Mouse (Mus musculus) fat pad, adult 2 months (tissue): Measurements from ENCODE around the gene Epb41l5.

Experiments used
- DNase-seq: peaks from one replicate; pipeline ENCODE4 v3.0.0-alpha.2; 2011; ENCODE audit warnings: low read depth, low spot score; ENCODE audit errors: extremely low read depth

Epb41l5 gene

DNA sequence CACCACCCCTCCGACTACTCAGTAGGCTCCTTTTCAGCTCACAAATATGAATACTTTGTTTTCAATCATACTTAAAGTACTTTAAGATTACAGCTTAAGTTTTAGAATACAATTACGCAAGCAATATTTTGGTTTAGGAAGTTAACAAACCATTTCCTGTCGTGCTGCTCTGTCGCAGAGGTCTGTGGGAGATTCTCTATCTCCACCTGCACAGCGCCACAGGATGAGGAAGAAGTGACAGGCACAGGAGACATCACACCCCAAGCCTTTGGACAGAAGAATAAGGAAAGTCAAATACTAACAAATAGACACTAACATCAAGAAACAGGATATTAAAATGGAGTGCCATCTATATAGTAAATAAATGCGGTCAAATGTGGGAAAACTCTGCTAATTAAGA lies 49.9 kb downstream of the Epb41l5 start:
- no peak for DNase-seq

DNA sequence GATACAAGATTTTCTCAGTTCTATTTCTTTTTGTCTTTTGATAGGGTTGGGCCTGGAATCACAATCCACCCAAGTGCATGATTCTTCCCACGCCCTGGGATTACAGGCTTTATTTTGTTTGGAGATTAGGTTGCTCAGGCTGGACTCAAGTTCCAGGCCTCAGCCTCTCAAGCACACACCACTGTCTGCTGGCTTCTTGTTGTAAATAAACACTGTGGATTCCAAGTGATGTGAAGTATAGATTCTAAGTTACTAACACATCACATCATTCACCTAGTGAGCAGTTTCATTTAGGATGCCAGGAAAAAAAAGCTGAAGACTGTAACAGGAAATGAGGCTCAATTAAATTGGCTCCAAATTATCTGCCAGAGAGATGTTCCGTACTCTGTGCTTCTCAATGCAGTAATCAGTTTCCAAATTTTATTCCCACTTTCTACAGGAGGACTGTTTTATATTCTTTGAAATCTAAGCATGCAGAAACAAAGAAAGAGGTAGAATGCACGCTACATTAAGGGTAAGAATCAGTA lies 51.8 kb downstream of the Epb41l5 start:
- no peak for DNase-seq

DNA sequence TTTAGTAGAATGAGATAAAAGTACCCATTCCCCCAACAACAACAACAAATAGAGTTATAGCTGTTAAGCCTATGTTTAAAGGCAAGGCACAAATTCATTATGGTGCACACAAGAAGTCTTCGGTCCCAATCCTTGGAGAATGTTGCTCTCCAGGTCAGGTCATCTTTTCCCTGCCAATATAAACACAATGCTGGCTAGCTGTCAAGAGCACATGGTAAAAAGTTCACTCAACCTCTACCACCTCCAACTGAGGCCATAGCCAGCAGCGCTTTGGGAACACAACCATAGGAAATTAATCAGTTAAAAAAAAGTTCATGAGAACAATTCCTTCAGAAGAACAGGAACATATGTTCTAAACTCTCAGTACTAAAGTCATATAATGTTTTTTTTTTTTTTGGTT lies 58.8 kb downstream of the Epb41l5 start:
- peak; percentile 43 for DNase-seq

DNA sequence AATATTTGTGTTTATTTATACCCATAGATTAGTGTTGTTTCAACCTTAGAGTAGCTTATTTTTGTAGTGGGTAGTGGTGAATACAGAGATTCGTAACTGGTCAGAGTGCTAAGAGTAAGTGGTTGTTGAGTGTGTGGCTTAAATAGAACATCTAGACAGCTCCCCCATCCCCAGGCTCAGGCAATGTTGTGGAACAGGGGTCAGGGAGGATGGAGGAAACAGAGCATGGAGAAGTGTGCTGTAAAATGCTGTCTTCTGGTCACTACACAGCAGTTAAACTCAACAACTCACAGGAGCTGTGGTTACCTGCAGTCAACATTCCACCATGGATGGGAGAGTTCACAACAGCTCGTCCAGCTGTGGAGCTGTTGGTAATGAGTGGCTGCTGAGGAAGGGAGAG lies 63.8 kb downstream of the Epb41l5 start:
- DNase-seq: no peak

DNA sequence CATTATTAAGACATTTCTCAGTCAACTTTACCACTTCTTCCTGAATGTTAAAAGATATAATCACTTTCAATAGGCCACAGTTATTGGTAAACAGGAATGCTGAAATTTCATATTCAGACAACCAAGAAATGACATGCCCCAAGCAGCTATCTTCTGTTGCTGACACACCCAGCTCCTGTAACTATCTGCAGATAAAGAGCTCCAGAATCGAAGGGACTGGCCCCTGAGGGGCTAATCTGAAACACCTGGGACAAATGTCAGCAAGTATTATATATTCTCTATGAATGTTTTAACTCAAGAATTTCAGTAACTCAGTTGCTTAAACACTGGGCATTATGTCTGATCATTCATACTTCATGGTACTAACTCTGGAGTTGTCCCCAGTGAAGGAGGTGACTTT lies 78.7 kb downstream of the Epb41l5 start:
- no peak for DNase-seq

DNA sequence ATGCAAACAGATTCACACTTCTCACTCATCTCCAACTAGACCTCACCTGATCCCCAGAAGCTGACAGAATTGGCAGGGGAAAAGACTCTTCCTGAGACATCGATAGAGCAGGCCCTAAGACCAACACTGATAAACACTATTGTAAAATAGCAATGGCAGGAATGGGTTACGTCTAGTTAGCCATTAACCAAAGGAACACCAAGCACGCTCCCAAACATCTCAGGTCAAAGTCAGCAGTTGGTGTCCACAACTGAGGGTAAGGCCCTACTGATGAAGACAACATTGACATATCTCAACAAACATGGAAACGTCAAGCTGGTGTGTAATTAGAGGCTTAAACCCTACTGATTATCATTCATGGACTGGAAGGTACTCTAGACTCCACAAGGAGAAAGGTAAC lies 83.3 kb downstream of the Epb41l5 start:
- DNase-seq: no peak

DNA sequence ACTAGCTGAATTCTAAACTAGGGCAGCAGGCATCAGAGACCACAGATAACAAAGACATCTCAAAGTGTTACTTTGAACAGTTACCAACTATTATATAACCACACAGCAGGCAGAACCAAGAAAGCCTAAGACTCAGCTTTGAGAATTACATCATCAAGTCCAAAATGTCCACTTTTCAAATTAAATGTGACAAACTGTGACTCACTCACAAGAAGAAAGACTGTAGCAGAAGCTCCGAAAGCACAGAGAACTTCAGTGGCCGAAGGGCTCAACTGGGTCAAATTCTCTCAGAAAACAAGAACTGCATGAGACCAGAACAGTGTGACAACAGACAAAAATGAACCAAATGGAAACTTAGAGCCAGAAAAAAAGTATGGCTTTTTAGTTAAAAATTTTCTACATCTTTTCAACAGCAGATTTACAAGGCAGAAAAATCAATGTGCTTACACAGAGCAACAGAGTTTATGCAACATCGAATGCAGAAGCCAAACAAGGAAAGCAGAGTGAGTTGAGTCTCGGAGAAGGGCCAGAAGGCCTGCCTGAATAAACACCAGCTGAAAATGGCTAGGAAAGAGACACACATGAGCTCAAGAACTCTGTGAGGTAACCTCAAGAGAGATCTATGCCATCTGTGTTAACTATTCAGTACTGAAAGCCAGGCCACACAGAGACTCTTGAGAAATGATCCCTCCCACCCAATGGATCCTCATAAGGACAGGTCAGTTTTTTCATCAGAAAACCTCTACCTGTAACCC lies 91.0 kb downstream of the Epb41l5 start:
- DNase-seq: no peak

DNA sequence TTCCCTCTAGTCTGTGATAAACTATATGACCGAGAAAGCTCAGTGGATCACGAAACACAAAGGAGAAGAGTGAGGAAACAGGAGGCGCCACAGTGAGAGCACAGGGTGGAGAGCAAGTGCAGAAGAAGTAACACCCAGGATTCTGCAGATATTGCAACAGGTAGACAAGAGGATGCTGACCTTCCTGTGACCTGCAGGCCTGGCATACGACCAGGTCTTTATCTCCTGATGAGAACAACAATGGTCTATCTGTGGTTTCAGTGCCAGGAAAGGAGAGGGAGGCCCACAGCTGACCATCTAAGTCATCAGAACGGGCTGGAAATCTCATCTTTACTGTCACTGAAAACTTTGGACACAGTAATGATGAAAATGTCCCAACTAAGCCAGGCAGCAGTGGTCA lies 93.1 kb downstream of the Epb41l5 start:
- DNase-seq: no peak

DNA sequence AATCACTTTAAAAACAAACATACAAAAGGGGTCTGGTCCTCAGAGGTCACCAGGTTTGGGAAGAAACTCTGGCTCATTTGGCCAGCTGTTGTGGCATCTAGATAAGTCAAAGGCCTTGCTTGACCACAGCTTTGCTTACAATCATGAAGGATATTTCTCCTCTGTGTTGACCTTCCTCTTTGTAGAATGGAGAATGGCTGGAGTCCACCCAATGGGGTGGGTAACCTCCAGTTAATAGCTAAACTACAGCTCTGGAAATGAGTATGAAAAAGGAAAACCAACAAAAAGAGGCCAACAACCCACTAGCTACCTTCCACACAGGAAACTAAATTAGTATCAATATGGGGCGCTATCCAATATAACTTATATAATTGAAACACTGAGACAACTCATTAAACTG lies 97.1 kb downstream of the Epb41l5 start:
- no peak for DNase-seq

DNA sequence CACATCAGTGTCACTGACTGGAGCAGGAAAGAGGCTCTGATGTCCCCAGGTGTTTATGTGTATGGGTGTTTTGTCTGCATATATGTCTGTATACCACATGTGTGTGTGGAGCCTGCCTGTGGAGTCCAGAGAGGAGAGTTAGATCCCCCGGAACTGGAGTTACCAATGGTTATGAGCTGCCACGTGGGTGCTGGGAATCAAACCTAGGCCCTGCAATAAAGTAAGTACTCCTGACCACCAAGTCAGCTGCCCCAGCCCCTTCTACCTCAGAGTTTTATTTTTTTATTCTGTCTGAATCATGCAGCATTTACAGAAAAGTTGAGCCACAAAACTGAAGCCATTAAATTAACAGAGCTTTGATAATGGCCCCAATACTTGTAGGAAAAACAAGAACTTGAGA lies 98.7 kb downstream of the Epb41l5 start:
- no peak for DNase-seq

DNA sequence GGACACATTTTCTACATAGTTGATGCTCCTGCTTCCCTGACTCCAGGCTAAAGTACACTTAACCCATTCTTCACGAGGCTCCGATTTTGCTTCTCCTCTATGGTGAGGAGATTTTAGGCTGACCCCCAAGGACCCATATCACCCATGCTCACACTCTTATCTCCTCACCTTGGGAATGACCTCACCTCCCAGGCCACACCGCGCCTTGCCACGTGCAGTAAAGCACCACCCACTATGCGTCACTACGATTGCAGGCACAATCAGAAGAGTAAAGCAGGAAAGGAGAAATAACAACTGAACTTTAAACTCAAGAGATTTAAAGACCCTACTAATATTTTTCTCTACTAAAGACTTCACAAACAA lies 99.5 kb downstream of the Epb41l5 start:
- DNase-seq: no peak

DNA sequence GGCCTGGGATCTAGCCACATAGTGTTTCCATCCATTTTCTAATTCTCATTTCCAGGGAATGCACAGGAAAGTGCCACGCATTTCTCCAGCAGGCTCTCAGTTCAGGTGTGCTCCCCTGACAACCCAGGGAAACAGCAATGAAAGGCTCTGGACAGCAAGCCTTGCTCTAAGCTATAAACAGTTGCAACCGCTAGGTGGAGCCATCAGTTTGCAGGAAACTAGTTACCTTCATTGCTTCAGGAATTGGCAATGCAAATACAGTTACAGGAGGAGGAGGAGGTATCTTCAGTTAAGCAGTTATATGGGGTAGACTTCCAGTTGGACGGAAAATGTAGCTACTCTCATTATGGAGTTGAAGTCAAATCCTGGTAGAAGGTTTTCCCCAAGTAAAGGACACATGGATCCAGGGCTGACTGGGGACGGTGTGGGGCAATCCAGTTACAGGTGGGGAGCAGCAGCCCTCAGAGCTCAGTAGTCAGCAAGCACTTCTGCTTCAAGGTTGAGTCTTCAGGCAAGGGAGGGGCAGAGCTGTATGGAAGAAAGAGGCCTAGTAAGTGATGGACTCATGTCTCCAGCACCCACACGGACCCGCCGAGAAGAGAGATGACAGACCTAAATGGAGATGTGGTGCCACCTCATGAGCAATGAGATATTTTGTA lies 100.0 kb downstream of the Epb41l5 start:
- DNase-seq: no peak

DNA sequence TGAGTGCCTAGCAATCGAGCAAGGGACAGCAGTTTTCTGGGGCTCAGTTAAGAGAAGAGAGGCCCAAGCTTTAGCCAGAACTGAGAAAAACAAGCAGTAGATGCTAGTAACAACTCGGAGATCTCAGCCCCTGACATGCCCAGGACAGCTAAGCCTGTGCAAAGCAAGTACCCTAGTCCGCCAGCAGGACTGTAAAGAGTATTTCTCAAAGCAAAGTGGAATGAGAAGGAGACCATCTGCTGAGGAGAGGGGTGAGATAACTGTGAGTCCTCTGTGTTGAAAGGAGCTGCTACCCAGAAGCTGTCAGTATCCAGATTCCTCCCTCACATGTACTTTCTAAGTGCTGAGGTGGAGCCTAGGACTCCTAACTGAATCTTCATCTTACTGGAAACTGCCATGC lies 102.3 kb downstream of the Epb41l5 start:
- no peak for DNase-seq

DNA sequence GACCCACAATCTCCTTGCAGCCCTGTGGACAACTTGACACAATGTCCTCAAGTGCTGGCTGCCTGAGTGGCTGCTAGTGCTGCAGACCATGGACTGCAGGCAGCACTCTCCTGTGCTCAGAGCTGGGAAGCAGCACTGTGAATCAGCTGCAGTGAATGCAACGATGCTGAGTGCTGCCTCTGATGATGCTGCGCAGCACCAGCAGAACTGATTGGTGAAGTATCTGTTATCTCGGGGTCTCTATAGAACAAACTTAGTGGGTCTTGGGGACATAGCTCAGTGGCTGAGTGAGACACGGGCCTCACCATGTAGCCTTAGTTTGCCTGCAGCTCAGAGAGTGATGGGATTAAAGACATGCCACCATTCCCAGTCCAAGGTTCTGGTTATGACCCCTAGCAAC lies 103.1 kb downstream of the Epb41l5 start:
- no peak for DNase-seq

DNA sequence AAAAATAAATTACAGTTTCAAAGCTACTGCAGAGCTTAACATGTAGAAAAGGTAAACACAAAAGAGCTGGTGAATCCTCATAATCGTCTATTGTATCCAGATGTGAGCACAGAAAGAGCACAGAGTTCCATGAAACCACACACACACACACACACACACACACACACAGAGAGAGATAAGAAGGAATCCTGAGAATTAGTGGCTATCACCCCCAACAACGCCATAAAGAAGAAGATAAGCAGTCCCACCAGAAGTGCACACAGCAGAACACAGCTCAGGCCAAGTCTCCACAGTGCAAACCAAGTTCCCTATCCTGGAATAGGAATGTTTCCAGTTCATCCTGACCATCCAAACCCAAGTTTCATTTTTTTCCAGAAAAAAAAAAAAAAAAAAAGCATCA lies 103.6 kb downstream of the Epb41l5 start:
- no peak for DNase-seq

DNA sequence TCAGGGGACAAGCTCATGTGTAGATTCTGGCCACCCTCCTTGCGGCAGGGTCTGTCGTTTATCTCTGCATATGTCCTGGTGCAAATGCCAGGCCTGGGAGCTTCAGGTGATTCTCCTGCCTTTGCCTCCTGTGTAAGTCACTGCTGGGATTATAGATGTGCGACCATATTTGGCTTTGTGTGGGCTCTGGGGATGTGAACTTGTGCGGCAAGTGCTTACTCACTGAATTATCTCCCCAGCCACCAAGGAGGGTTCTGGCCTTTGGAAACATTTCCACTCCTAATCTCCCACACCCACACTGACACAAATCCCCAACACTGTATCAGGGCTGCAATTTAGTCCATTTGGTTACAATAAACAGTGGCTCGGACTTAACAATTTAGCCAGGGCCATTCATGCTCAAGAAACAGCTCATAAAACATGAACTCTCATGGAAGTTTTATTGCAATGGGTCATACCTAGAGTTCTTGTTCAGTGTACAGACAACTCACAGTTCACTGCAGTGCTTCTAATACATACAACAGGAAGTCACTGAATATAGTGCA lies 104.1 kb downstream of the Epb41l5 start:
- DNase-seq: no peak

DNA sequence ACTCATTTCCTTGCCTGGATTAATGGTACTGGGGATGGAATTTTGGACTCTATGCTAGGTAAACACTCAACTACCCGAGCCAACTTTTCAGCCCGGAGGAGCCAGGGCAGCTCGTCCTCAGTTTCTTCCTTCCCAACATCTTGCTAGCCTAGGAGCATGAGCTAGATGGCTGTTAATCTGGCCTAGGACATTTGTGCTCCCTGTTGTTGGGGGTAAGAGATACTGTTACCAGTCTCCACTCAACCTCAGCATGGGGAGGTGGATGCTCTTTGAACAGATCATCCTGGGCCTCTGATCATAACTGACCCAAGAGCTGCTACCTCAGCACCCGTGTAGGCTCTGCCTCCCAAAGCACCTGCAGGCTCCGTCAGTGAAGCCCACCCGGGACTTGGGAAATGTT lies 105.5 kb downstream of the Epb41l5 start:
- no peak for DNase-seq

DNA sequence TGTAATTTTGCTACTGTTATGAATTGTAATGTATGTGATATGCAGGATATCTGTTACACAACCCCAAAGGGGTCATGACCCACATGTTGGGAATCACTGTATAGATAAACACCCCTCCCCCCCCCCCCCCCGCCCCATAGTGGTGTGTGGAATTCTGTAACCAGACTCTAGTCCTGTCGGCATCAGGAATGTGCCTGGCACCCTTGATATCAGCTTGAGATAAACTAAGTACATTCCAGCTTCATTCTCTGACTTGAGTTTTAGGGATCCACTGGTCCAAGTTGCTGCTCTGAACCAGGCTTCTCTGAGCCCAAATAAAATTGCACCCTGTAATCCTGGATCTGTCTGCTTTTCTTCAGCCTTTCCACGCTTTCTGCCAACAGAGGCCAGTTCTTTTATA lies 107.2 kb downstream of the Epb41l5 start:
- no peak for DNase-seq

DNA sequence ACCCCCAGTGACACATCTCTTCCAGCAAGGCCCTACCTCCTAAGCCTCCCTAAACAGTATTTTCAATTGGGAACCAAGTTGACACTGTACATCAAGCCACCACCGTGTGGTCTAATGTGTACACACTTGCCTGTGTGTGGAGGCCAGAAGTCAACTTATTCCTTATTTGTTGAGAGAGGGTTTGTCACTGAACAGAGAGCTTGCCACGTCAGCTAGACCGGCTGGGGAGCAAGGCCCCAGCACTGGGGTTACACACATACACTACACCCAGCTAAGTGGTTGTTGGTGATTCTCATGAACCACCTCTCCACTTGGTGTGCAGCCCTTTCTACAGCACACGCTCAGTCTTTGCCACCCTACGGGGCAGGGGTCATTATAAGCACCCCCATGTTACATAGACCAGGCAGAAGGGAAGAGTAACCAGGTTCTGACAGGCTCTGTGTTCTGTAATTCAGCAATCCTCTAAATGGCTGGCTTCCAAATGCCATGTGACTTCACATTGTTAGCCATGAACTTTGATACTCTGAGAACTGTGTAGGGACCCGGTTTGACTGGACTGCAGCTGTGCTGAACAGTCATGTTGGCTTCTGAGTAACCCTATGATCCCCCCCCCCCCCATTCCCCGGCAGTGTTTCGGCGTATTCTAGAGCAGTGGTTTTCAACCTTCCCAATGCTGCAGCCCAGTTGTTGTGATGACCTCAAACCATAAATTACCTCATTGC lies 107.8 kb downstream of the Epb41l5 start:
- no peak for DNase-seq

DNA sequence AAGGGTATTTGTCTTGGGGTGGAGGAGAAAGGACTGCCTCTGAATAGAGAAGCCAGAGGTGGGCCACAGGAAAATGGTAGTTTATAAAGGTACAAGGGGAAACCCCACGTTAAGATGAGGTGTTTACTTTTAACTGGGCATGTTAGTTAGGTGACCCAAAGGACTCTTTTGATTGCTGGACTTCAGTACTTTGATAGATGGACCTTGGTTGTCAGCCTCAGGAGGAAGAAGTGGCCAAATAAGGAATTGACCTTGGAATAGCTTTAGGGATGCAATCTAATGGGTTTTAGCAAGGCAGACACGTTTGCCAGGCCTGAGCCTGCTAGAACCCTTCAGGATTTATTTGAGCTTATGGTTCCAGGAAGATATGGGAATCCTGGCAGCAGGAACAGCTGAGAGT lies 109.5 kb downstream of the Epb41l5 start:
- DNase-seq: no peak

DNA sequence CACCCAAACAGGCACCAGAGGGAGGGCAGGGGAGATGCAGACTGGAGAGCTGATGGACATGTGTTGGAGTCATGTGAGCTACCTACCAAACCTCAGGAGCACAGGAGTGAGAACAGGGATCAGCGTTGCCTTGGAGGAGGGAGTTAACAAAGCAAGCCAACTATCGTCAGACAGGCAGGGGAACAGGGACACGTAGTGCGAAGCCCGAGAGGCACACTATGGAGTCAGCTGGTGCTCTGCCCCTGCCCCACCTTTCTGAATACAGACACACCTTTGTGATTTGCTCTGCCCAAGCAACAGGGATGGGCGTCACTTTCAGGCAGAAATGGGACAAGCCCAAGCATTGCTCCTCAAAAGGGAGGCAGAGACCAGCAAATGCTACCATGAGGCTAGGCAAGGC lies 111.1 kb downstream of the Epb41l5 start:
- no peak for DNase-seq

DNA sequence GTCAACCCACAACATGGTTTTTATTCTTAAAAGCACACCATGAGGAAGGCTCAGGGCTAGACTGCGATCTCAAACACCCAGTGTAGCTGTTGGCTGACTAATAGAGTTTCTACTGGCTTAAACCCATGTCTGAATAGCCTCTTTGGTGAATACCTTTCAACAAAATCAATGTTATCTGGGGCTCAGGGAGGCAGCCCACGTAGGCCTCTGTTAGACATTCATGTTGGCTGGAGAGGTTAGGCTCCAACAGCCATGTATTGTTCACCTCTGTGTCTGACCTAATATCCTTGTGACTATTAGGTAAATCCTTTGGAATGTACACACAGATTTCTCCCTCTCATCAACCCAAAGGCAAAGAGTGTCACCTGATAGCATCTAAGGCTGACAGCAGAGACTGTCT lies 112.7 kb downstream of the Epb41l5 start:
- no peak for DNase-seq
